Mouse (Mus musculus) heart, postnatal 36 days (tissue): ENCODE measurements around the gene Mdfic. TPM values are rescaled to one million over a fixed set of nuclear protein-coding genes. Genes with fewer than 3 reads are reported as not detected.

Experiments
- DNase-seq, 2 experiments: peaks; one replicate each; pipeline ENCODE4 v3.0.0; 2021 to 2022
- intact Hi-C: fragments of 180-260 bp; cut with DNase I; formaldehyde crosslinking; loops from one replicate; pipeline ENCODE4 v1.15.1; 2025
- total RNA-seq, 2 experiments: library from RNA; stranded (reverse); gene quantifications; 2 replicates each; pipeline ENCODE4 v1.2.3; 2021

Gene Mdfic
- total RNA-seq, 2 experiments from 2014 or later, result 15.3 to 17.9 TPM

- intact Hi-C loops, result loop anchor here (2.0 to 5.0 kb wide), 3 partner anchors 48 to 119 kb away; partner anchors contain the start of gene Mdfic
- DNase-seq, result peak; percentile 79 to 85
Measured at GRCm38 (mm10) chr6:15789523-15790500, 69.4 kb downstream of the Mdfic start.

GRCm38 (mm10) chr6:15792680-15793601, 72.5 kb downstream of the Mdfic start:
- intact Hi-C loops, result loop anchor here (5.0 kb wide), 1 partner anchor 51 kb away; no protein-coding TSS in a partner anchor
- peak; percentile 23 to 31 for DNase-seq

GRCm38 (mm10) chr6:15793602-15794345, 73.3 kb downstream of the Mdfic start:
- intact Hi-C loops, result loop anchor here (5.0 kb wide), 1 partner anchor 51 kb away; no protein-coding TSS in a partner anchor
- DNase-seq, result peak; percentile 67

- DNase-seq, result no peak
- intact Hi-C loops, result loop anchor here (5.0 kb wide), 1 partner anchor 52 kb away; no protein-coding TSS in a partner anchor
Measured at GRCm38 (mm10) chr6:15794801-15795200, 74.3 kb downstream of the Mdfic start.

GRCm38 (mm10) chr6:15807382-15807781, 86.9 kb downstream of the Mdfic start:
- DNase-seq, result no peak
- intact Hi-C loops, result no loop called here

- no peak for DNase-seq
- intact Hi-C loops, result no loop called here
Measured at GRCm38 (mm10) chr6:15825236-15825635, 104.8 kb downstream of the Mdfic start.

- intact Hi-C loops, result no loop called here
- DNase-seq, result no peak
Measured at GRCm38 (mm10) chr6:15829812-15830211, 109.4 kb downstream of the Mdfic start.

GRCm38 (mm10) chr6:15830651-15831050, 110.2 kb downstream of the Mdfic start:
- no peak for DNase-seq
- intact Hi-C loops, result no loop called here

- no peak for DNase-seq
- intact Hi-C loops, result no loop called here
Measured at GRCm38 (mm10) chr6:15837695-15838094, 117.2 kb downstream of the Mdfic start.

GRCm38 (mm10) chr6:15839831-15840230, 119.4 kb downstream of the Mdfic start:
- intact Hi-C loops, result no loop called here
- no peak for DNase-seq

GRCm38 (mm10) chr6:15840429-15840828, 120.0 kb downstream of the Mdfic start:
- no peak for DNase-seq
- intact Hi-C loops, result no loop called here

- intact Hi-C loops, result no loop called here
- DNase-seq, result peak in 1 of 2 experiments; percentile 5
Measured at GRCm38 (mm10) chr6:15841476-15842209, 121.2 kb downstream of the Mdfic start.

GRCm38 (mm10) chr6:15843295-15843694, 122.8 kb downstream of the Mdfic start:
- DNase-seq, result no peak
- intact Hi-C loops, result no loop called here

GRCm38 (mm10) chr6:15845711-15846342, 125.4 kb downstream of the Mdfic start:
- no peak for DNase-seq
- intact Hi-C loops, result no loop called here
